Mouse (Mus musculus) heart, embryonic 13.5 days (tissue): Measurements from ENCODE around the gene Rufy1. TPM values are rescaled to one million over a fixed set of nuclear protein-coding genes. Genes with fewer than 3 reads are reported as not detected.

Experiments used
- ATAC-seq: fragments of 200-750 bp; cut with Nextera tagmentation; 2 replicates; pipeline ENCODE4 v1.8.0; 2017; ENCODE audit warnings: moderate TSS enrichment; ENCODE audit not compliant: insufficient number of reproducible peaks, low FRiP score, low TSS enrichment; ENCODE audit errors: extremely low read depth
- H3K27ac ChIP-seq: fragments of 300-500 bp; sonication (generic); replicated peaks from 2 replicates; pipeline ENCODE4 v1.5.1; 2015; ENCODE audit warnings: moderate library complexity, mild to moderate bottlenecking, inconsistent platforms
- H3K27me3 ChIP-seq: fragments of 300-500 bp; sonication (generic); replicated peaks from 2 replicates; pipeline ENCODE4 v1.6.1; 2015; ENCODE audit warnings: mild to moderate bottlenecking, inconsistent platforms
- H3K36me3 ChIP-seq: fragments of 300-500 bp; sonication (generic); 2 replicates; pipeline ENCODE4 v1.6.1; 2015; ENCODE audit warnings: mild to moderate bottlenecking, inconsistent platforms
- H3K4me1 ChIP-seq: fragments of 300-500 bp; sonication (generic); 2 replicates; pipeline ENCODE4 v1.6.1; 2015; ENCODE audit warnings: inconsistent platforms
- H3K4me2 ChIP-seq: fragments of 300-500 bp; sonication (generic); 2 replicates; pipeline ENCODE4 v1.6.1; 2015; ENCODE audit warnings: inconsistent platforms, mild to moderate bottlenecking, moderate library complexity
- H3K4me3 ChIP-seq: fragments of 300-500 bp; sonication (generic); 2 replicates; pipeline ENCODE4 v1.5.1; 2015; ENCODE audit warnings: moderate library complexity, mild to moderate bottlenecking, inconsistent platforms
- H3K9ac ChIP-seq: fragments of 300-500 bp; sonication (generic); 2 replicates; pipeline ENCODE4 v1.6.1; 2015; ENCODE audit warnings: inconsistent platforms, mild to moderate bottlenecking, moderate library complexity
- H3K9me3 ChIP-seq: fragments of 300-500 bp; sonication (generic); 2 replicates; pipeline ENCODE4 v1.6.1; 2016; ENCODE audit warnings: inconsistent platforms
- WGBS: fragments of 180-500 bp; shearing (Covaris S2); methylation state at CpG from one replicate; pipeline ENCODE4 v1.1.7; 2015; ENCODE audit warnings: mixed read lengths; 5-methylcytosine and 5-hydroxymethylcytosine counted together
- polyA plus RNA-seq: library from polyadenylated mRNA; unstranded; fragments of >200 nt; fragmentation: Nextera tagmentation; extraction: Ambion mirVana; gene quantifications from 2 replicates; pipeline ENCODE4 v1.2.1, GENCODE M21; 2015

Gene Rufy1
- polyA plus RNA-seq, 1 experiment from 2014 or later: 19.5 TPM

DNA sequence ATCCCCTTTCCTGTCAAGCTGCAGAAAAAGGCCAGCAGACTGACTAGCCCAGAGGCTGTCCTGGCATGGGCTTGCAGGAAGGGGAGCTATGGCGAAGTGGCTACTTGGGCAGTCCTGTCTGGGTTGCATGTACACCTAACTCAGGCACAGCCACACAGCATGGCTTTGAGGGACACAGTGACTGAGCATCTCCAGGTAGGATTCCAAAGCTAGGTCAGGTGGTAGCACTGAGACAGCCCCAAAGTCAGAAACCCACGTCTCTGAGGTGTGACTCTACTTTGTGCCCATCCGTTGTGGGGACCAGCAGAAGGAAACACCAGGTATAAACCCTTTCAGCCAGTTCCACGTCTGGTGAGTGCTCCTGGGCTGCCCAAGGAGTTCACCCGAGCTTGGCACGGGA is 37.6 kb downstream of the Rufy1 start:
- Histone ChIP-seq H3K4me3 (no peak overlapping the region), H3K4me2 (no peak overlapping the region), H3K9ac (no peak overlapping the region), H3K36me3 (peaks cover 80% of the 10 kb centered on the region), H3K27me3 (no peaks in the 10 kb centered on the region), H3K9me3 (no peaks in the 10 kb centered on the region), H3K4me1 (peaks cover 20% of the 10 kb centered on the region), H3K27ac (no peak overlapping the region)
- no peak for ATAC-seq
- WGBS: 75% methylated on average over 6 of the region's 6 CpGs

DNA sequence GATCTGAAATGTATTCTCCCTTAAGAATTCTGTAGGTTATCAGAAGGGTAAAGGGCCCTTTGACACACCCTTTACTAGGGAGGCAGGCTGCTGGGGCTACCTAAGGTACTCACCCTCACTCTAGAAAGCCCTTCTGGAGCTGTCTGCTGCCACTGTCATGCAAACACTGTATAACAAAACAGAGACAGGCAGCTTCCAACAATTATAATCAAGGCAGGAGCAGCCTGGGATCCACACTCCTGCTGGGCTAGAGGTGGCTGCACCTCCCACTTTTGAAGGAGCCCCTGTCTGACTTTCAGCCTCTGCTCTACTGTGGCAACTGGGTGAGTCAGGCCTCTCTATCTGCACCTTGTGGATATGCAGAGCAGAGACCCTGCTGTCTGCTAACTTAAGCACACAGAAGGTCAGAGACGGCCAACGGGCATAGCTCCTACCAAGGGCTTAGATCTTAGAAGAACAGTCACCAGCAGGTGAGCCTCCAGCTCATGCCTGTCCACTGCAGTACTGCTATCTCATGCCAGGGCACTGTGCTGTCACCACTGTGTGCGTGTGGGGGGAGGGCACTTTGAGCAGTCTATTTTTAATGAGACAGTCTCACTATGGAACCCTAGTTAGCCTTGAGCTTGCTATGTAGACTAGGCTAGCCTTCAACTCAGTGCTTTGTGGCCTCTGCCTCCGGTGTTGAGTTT is 39.5 kb downstream of the Rufy1 start:
- H3K27ac ChIP-seq: peak overlapping the region; percentile 74
- no peak for ATAC-seq
- 42% methylated on average over 4 of the region's 4 CpGs for WGBS
- no peaks in the 10 kb centered on the region for H3K9me3 ChIP-seq
- H3K4me1 ChIP-seq: peaks cover 24% of the 10 kb centered on the region
- H3K9ac ChIP-seq: peak overlapping the region; percentile 28; the same call in 1 of the 2 replicates
- peaks cover 80% of the 10 kb centered on the region for H3K36me3 ChIP-seq
- no peak overlapping the region for H3K4me2 ChIP-seq
- no peak overlapping the region for H3K4me3 ChIP-seq
- no peaks in the 10 kb centered on the region for H3K27me3 ChIP-seq

DNA sequence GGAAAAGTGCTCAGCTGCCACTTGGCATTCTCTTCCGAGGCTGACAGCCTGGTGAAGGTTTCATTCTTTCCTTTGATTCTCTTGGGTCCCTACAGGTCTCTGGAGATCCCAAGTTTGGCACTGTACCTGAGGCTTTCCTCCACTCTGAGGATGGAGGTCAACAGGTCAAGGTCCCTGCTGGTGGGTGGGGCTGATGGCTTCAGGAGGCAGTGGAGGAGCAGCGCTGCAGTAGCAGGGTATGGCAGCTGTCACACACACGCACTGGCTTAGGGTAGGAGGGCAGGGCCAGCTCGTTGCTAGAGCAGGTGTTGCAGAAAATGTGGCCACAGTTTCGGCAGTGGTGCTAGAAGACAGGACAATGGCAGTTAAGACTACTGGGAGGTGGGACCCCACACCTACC is 41.3 kb downstream of the Rufy1 start:
- Histone ChIP-seq H3K27ac (no peak overlapping the region), H3K9ac (no peak overlapping the region), H3K27me3 (no peaks in the 10 kb centered on the region), H3K4me3 (no peak overlapping the region), H3K4me1 (peaks cover 24% of the 10 kb centered on the region), H3K9me3 (no peaks in the 10 kb centered on the region), H3K36me3 (peaks cover 80% of the 10 kb centered on the region), H3K4me2 (no peak overlapping the region)
- 68% methylated on average over 5 of the region's 5 CpGs for WGBS
- ATAC-seq: no peak

DNA sequence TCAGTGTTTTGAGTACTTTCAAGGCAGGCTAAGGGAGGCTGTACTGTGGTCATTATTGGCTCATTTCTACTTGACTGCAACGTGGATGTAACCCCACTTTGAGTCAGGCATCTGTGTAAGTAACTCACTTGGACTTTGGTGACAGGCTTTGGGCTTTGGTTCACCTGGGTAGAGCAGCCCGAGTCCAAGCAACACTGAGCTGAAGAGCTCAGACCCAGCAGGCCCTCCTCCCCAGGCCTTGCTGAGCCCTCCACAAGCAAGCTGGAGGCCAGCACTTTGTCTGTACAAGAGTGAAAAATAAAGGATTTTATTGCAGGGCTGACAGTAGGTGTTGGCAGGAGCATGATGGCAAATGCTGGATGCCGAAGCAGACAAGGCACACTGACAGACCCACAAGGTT is 41.9 kb downstream of the Rufy1 start:
- H3K4me2 ChIP-seq: no peak overlapping the region
- no peaks in the 10 kb centered on the region for H3K27me3 ChIP-seq
- ATAC-seq: no peak
- H3K4me3 ChIP-seq: no peak overlapping the region
- no peak overlapping the region for H3K9ac ChIP-seq
- WGBS: 68% methylated on average over 3 of the region's 3 CpGs
- peaks cover 78% of the 10 kb centered on the region for H3K36me3 ChIP-seq
- no peaks in the 10 kb centered on the region for H3K9me3 ChIP-seq
- peaks cover 24% of the 10 kb centered on the region for H3K4me1 ChIP-seq
- no peak overlapping the region for H3K27ac ChIP-seq

DNA sequence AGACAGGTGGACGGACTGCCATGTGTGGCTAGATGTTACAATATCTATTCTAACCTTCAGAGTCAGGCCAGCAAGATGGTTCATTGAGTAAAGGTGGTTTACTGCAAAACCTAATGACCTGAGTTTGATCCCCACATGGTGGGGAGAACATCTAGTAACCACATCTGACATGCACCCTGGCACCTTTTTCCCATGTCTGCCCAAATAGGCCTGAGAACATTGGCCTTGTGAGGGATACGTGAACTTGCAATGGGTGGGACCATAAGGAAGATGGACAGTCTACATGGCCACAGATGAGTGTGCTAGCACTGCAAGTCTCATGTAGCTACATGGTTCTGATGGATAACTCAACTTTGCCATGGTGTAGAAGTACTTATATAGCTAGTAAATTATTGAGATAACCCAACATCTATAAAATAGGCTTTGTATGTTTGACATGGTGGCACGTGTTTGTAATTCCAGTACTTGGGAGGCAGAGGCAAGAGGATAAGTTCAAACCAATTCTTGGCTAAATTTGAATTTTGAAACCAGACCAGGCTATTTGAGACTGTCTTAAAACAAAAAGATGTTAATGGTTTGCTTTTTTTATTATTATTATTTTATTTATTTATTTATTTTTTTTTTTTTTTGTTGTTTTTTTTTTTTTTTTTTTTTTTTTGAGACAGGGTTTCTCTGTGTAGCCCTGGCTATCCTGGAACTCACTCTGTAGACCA is 42.6 kb downstream of the Rufy1 start:
- Histone ChIP-seq H3K27me3 (no peaks in the 10 kb centered on the region), H3K4me3 (no peak overlapping the region), H3K9me3 (no peaks in the 10 kb centered on the region), H3K4me2 (no peak overlapping the region), H3K4me1 (peaks cover 24% of the 10 kb centered on the region), H3K27ac (no peak overlapping the region), H3K9ac (no peak overlapping the region), H3K36me3 (peaks cover 76% of the 10 kb centered on the region)
- 89% methylated on average over 3 of the region's 3 CpGs for WGBS
- no peak for ATAC-seq

DNA sequence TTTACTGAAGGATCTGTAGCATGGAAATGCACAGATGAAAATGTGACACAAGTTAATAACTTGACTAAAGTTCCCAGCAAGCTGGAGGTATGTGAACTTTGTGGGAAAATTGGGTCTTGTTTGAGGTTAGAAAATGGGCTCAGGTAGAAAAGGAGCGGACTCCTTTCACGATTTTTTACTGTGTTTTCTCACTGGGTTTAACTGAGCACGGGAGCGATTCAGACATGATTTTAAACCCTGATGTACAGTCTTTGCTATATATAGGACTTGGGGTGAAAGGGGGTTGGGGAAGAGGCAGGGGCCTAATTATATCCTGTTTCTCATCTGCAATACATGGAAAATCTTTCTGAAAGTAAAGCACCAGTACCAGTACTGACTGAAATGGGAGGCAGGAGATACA is 43.2 kb downstream of the Rufy1 start:
- 82% methylated on average over 4 of the region's 4 CpGs for WGBS
- Histone ChIP-seq H3K4me3 (no peak overlapping the region), H3K27ac (0 out of 2 replicates have a peak overlapping the region, but pooled peaks have one; percentile 12), H3K9me3 (no peaks in the 10 kb centered on the region), H3K4me1 (peaks cover 24% of the 10 kb centered on the region), H3K27me3 (no peaks in the 10 kb centered on the region), H3K36me3 (peaks cover 76% of the 10 kb centered on the region), H3K9ac (no peak overlapping the region), H3K4me2 (no peak overlapping the region)
- ATAC-seq: no peak

DNA sequence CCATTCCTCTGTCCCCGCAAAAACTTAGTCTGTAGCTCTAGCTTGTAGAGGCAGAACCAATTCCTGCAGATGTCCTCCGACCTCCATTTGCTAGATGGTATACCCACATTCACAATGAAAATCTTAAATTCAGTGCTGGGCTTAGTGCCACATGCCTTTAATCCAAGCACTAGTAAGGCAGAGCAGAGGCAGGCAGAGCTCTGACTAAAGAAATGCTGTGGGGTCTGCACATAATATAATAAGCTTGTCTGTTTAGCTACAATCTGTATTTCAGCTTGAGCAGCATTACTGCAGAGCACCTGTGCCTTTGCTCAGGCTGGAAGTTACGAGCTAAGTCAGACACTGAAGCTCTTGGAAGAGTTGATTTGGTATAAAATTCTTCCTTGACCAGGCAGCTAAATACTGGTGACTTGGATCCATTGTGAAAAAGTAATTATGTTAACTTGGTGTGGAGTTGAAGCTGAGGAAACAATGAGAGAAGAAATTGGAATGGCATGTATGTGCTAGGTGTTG is 43.7 kb downstream of the Rufy1 start:
- H3K27ac ChIP-seq: 0 out of 2 replicates have a peak overlapping the region, but pooled peaks have one; percentile 24
- peaks cover 24% of the 10 kb centered on the region for H3K4me1 ChIP-seq
- peaks cover 79% of the 10 kb centered on the region for H3K36me3 ChIP-seq

DNA sequence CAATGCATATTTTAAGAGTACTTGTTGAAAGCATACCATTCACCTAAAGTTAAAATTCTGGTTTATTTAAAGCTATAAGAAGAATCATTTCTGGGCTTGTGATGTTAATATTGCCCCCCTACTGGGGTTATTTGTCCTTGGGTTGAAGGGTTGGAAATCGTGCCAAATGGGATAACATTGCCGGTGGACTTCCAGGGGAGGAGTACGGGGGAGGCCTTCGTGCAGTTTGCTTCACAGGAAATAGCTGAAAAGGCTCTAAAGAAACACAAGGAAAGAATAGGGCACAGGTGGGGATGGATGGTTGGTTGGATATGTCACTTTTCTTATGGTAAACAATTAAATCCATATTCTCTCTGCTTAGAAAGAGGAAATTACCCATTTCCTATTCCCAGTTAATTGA is 49.6 kb downstream of the Rufy1 start:
- 39% methylated on average over 4 of the region's 4 CpGs for WGBS
- H3K4me2 ChIP-seq: peak overlapping the region; percentile 60
- H3K27me3 ChIP-seq: no peaks in the 10 kb centered on the region
- H3K36me3 ChIP-seq: peaks cover 57% of the 10 kb centered on the region
- H3K27ac ChIP-seq: no peak overlapping the region
- ATAC-seq: no peak
- H3K4me1 ChIP-seq: peaks cover 24% of the 10 kb centered on the region
- H3K9me3 ChIP-seq: no peaks in the 10 kb centered on the region
- peak overlapping the region; percentile 33 for H3K4me3 ChIP-seq
- no peak overlapping the region; the same call in 1 of the 2 replicates for H3K9ac ChIP-seq

More for the DNA sequence above, 43.7 kb downstream of the Rufy1 start:
- Histone ChIP-seq H3K4me3 (no peak overlapping the region), H3K4me2 (no peak overlapping the region), H3K9me3 (no peaks in the 10 kb centered on the region), H3K9ac (no peak overlapping the region), H3K27me3 (no peaks in the 10 kb centered on the region)
- no peak for ATAC-seq
- WGBS: 77% methylated on average over 3 of the region's 3 CpGs

DNA sequence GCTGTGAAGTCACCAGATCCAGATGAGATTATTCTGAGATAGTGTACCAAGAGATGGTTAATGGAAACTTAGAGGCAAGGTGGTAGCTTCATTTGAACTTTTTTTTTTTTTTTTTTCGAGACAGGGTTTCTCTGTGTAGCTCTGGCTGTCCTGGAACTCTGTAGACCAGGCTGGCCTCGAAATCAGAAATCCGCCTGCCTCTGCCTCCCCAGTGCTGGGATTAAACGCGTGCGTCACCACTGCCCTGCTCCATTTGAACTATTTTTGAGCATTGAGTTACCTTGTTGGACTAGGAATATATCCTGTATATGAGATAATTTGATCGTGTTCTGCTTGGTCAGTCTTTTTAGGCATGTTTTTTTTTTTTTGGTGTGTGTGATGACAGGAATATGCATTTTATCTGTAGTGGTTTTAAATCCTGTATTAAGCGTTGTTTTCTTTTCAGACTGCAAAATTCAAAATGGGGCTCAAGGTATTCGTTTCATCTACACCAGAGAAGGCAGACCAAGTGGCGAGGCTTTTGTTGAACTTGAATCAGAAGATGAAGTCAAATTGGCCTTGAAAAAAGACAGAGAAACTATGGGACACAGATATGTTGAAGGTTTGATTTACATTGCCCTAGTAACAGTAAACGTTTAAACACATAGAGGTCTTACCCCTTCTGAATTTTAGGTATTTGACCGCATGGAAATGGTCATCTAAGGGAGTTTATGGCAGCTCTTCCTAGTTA is 51.7 kb downstream of the Rufy1 start:
- peak overlapping the region; percentile 97 for H3K4me3 ChIP-seq
- peaks cover 30% of the 10 kb centered on the region for H3K4me1 ChIP-seq
- H3K4me2 ChIP-seq: peak overlapping the region; percentile 94
- no peaks in the 10 kb centered on the region for H3K27me3 ChIP-seq
- 58% methylated on average over 12 of the region's 12 CpGs for WGBS
- ATAC-seq: no peak
- peaks cover 42% of the 10 kb centered on the region for H3K36me3 ChIP-seq
- peak overlapping the region; percentile 100 for H3K9ac ChIP-seq
- no peaks in the 10 kb centered on the region for H3K9me3 ChIP-seq
- H3K27ac ChIP-seq: no peak overlapping the region

DNA sequence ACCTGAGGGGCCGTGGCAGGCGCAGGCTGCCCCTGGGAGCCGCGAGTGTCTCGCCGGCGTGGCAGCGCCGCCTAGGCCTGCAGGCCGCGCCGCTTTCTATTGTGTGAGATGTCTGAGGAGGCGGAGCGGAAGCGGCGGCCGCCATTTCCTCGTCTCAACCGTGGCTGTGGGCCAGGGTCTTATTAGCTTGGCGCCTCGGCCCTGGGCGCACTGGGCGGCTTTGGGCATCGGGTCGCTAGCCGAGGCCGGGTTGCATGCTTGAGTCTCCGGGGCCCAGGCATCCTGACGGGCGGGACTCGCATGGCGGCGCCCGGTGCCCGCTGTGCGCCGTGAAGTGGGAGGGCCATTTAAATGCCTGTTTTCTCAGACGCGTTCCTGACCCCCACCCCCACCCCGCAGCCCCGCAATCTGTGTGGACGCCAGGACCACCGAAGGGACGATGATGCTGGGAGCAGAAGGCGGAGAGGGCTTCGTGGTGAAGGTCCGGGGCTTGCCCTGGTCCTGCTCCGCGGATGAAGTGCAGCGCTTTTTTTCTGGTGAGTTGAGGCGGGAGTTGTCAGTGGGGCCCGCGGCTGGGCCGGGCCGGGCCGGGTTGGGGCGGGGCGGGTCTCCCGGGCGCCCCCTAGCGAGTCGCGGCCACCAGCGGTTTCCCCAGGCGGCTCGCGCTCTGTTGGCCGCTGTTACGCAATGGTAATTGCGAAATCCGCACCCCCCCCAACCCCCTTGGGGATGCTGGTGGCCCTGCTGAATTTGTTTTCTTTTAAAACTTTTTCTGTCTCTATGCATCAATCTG is 52.8 kb downstream of the Rufy1 start:
- Histone ChIP-seq H3K4me3 (peak overlapping the region; percentile 97), H3K9ac (peak overlapping the region; percentile 100), H3K9me3 (no peaks in the 10 kb centered on the region), H3K27ac (peak overlapping the region; percentile 99), H3K4me1 (peaks cover 30% of the 10 kb centered on the region), H3K4me2 (peak overlapping the region; percentile 94), H3K36me3 (peaks cover 34% of the 10 kb centered on the region), H3K27me3 (no peaks in the 10 kb centered on the region)
- WGBS: 1% methylated on average over 71 of the region's 71 CpGs
- ATAC-seq: peak; percentile 62
